Mouse (Mus musculus): ENCODE measurements around the gene Foxk1. TPM values are rescaled to one million over a fixed set of nuclear protein-coding genes. Genes with fewer than 3 reads are reported as not detected.

The Foxk1 gene
- polyA plus RNA-seq, 1 experiment from 2014 or later: 5.8 TPM

GRCm38 (mm10) chr5:142387716-142388115, 13.6 kb upstream of the Foxk1 start:
- Histone ChIP-seq H3K27me3 (replicated peaks) (no peaks in the 10 kb centered on the region), H3K4me2 (no peak overlapping the region), H3K4me1 (replicated peaks) (peaks cover 34% of the 10 kb centered on the region), H3K9me3 (replicated peaks) (no peaks in the 10 kb centered on the region), H3K36me3 (no peaks in the 10 kb centered on the region), H3K9ac (no peak overlapping the region), H3K4me3 (no peak overlapping the region), H3K27ac (ENCODE audit: poor library complexity, severe bottlenecking) (no peak overlapping the region)
- ATAC-seq (ENCODE audit: insufficient number of reproducible peaks, low FRiP score): no peak
- WGBS: 81% methylated on average over 4 of the region's 4 CpGs

- no peak overlapping the region for H3K4me3 ChIP-seq
- H3K27ac ChIP-seq (ENCODE audit: poor library complexity, severe bottlenecking): 0 out of 2 replicates have a peak overlapping the region, but pooled peaks have one; percentile 15
- 67% methylated on average over 5 of the region's 5 CpGs for WGBS
- peaks cover 21% of the 10 kb centered on the region for H3K4me1 ChIP-seq (replicated peaks)
- H3K9me3 ChIP-seq (replicated peaks): no peaks in the 10 kb centered on the region
- no peak overlapping the region for H3K4me2 ChIP-seq
- no peak overlapping the region for H3K9ac ChIP-seq
- H3K36me3 ChIP-seq: no peaks in the 10 kb centered on the region
- H3K27me3 ChIP-seq (replicated peaks): no peaks in the 10 kb centered on the region
- 0 out of 2 replicates have a peak, but pooled peaks have one; percentile 53 for ATAC-seq (ENCODE audit: insufficient number of reproducible peaks, low FRiP score)
These were observed 9.6 kb upstream of the Foxk1 start for GRCm38 (mm10) chr5:142391691-142392090.

GRCm38 (mm10) chr5:142394602-142395252, 6.6 kb upstream of the Foxk1 start:
- no peaks in the 10 kb centered on the region for H3K36me3 ChIP-seq
- ATAC-seq (ENCODE audit: insufficient number of reproducible peaks, low FRiP score): no peak
- H3K27me3 ChIP-seq (replicated peaks): no peaks in the 10 kb centered on the region
- peaks cover 15% of the 10 kb centered on the region for H3K4me1 ChIP-seq (replicated peaks)
- no peak overlapping the region for H3K4me3 ChIP-seq
- no peak overlapping the region for H3K27ac ChIP-seq (ENCODE audit: poor library complexity, severe bottlenecking)
- WGBS: 91% methylated on average over 6 of the region's 6 CpGs
- no peak overlapping the region for H3K9ac ChIP-seq
- no peaks in the 10 kb centered on the region for H3K9me3 ChIP-seq (replicated peaks)
- no peak overlapping the region for H3K4me2 ChIP-seq

GRCm38 (mm10) chr5:142395909-142396308, 5.4 kb upstream of the Foxk1 start:
- no peak overlapping the region for H3K4me3 ChIP-seq
- 67% methylated on average over 5 of the region's 5 CpGs for WGBS
- no peaks in the 10 kb centered on the region for H3K9me3 ChIP-seq (replicated peaks)
- H3K4me2 ChIP-seq: no peak overlapping the region
- H3K27ac ChIP-seq (ENCODE audit: poor library complexity, severe bottlenecking): no peak overlapping the region
- no peak for ATAC-seq (ENCODE audit: insufficient number of reproducible peaks, low FRiP score)
- H3K4me1 ChIP-seq (replicated peaks): peaks cover 22% of the 10 kb centered on the region
- no peak overlapping the region for H3K9ac ChIP-seq
- H3K36me3 ChIP-seq: no peaks in the 10 kb centered on the region
- H3K27me3 ChIP-seq (replicated peaks): no peaks in the 10 kb centered on the region

GRCm38 (mm10) chr5:142400181-142400883, 965 bp upstream of the Foxk1 start:
- peak overlapping the region; percentile 99 for H3K9ac ChIP-seq
- no peak overlapping the region for H3K27ac ChIP-seq (ENCODE audit: poor library complexity, severe bottlenecking)

GRCm38 (mm10) chr5:142401641-142402625, 636 bp downstream of the Foxk1 start:
- peaks cover 43% of the 10 kb centered on the region for H3K4me1 ChIP-seq (replicated peaks)
- 2% methylated on average over 67 of the region's 67 CpGs for WGBS
- peak; percentile 31 for ATAC-seq (ENCODE audit: insufficient number of reproducible peaks, low FRiP score)

More at GRCm38 (mm10) chr5:142400181-142400883, 965 bp upstream of the Foxk1 start:
- H3K27me3 ChIP-seq (replicated peaks): no peaks in the 10 kb centered on the region
- H3K9me3 ChIP-seq (replicated peaks): no peaks in the 10 kb centered on the region
- no peak for ATAC-seq (ENCODE audit: insufficient number of reproducible peaks, low FRiP score)
- H3K4me2 ChIP-seq: peak overlapping the region; percentile 93
- peaks cover 37% of the 10 kb centered on the region for H3K4me1 ChIP-seq (replicated peaks)
- peaks cover 3% of the 10 kb centered on the region; the same call in 1 of the 2 replicates for H3K36me3 ChIP-seq
- whole genome bisulfite sequencing: 20% methylated on average over 17 of the region's 17 CpGs
- H3K4me3 ChIP-seq: peak overlapping the region; percentile 98

GRCm38 (mm10) chr5:142403694-142404093, 2.4 kb downstream of the Foxk1 start:
- Histone ChIP-seq H3K36me3 (peaks cover 8% of the 10 kb centered on the region), H3K4me3 (no peak overlapping the region), H3K4me2 (peak overlapping the region; percentile 93), H3K27me3 (replicated peaks) (no peaks in the 10 kb centered on the region), H3K9me3 (replicated peaks) (no peaks in the 10 kb centered on the region), H3K4me1 (replicated peaks) (peaks cover 46% of the 10 kb centered on the region), H3K9ac (peak overlapping the region; percentile 99; the same call in 1 of the 2 replicates), H3K27ac (ENCODE audit: poor library complexity, severe bottlenecking) (no peak overlapping the region)
- no peak for ATAC-seq (ENCODE audit: insufficient number of reproducible peaks, low FRiP score)
- WGBS: 60% methylated on average over 3 of the region's 3 CpGs

More at GRCm38 (mm10) chr5:142401641-142402625, 636 bp downstream of the Foxk1 start:
- Histone ChIP-seq H3K9me3 (replicated peaks) (no peaks in the 10 kb centered on the region), H3K9ac (peak overlapping the region; percentile 99), H3K4me3 (peak overlapping the region; percentile 98), H3K36me3 (peaks cover 8% of the 10 kb centered on the region), H3K4me2 (peak overlapping the region; percentile 93), H3K27ac (ENCODE audit: poor library complexity, severe bottlenecking) (peak overlapping the region; percentile 90), H3K27me3 (replicated peaks) (no peaks in the 10 kb centered on the region)

- 0 out of 2 replicates have a peak overlapping the region, but pooled peaks have one; percentile 5 for H3K4me2 ChIP-seq
- 100% methylated on average over 1 of the region's 1 CpGs for WGBS
- H3K27me3 ChIP-seq (replicated peaks): no peaks in the 10 kb centered on the region
- H3K4me1 ChIP-seq (replicated peaks): peaks cover 49% of the 10 kb centered on the region
- H3K9me3 ChIP-seq (replicated peaks): no peaks in the 10 kb centered on the region
- no peak overlapping the region for H3K27ac ChIP-seq (ENCODE audit: poor library complexity, severe bottlenecking)
- 0 out of 2 replicates have a peak overlapping the region, but pooled peaks have one; percentile 31 for H3K9ac ChIP-seq
- peaks cover 8% of the 10 kb centered on the region for H3K36me3 ChIP-seq
- H3K4me3 ChIP-seq: no peak overlapping the region
- ATAC-seq (ENCODE audit: insufficient number of reproducible peaks, low FRiP score): no peak
These were observed 3.0 kb downstream of the Foxk1 start for GRCm38 (mm10) chr5:142404307-142404706.

- Histone ChIP-seq H3K27ac (ENCODE audit: poor library complexity, severe bottlenecking) (no peak overlapping the region), H3K4me1 (replicated peaks) (peaks cover 58% of the 10 kb centered on the region), H3K4me2 (no peak overlapping the region), H3K9me3 (replicated peaks) (no peaks in the 10 kb centered on the region), H3K36me3 (peaks cover 8% of the 10 kb centered on the region), H3K4me3 (no peak overlapping the region), H3K9ac (no peak overlapping the region), H3K27me3 (replicated peaks) (no peaks in the 10 kb centered on the region)
- ATAC-seq (ENCODE audit: insufficient number of reproducible peaks, low FRiP score): no peak
- 75% methylated on average over 6 of the region's 6 CpGs for WGBS
These were observed 4.1 kb downstream of the Foxk1 start for GRCm38 (mm10) chr5:142405426-142405825.

GRCm38 (mm10) chr5:142406401-142406800, 5.1 kb downstream of the Foxk1 start:
- Histone ChIP-seq H3K4me1 (replicated peaks) (peaks cover 53% of the 10 kb centered on the region), H3K27me3 (replicated peaks) (no peaks in the 10 kb centered on the region)

More at GRCm38 (mm10) chr5:142406401-142406800, 5.1 kb downstream of the Foxk1 start:
- no peak overlapping the region for H3K4me2 ChIP-seq
- no peaks in the 10 kb centered on the region for H3K9me3 ChIP-seq (replicated peaks)
- 60% methylated on average over 7 of the region's 7 CpGs for WGBS
- no peak overlapping the region for H3K9ac ChIP-seq
- no peak for ATAC-seq (ENCODE audit: insufficient number of reproducible peaks, low FRiP score)
- H3K36me3 ChIP-seq: peaks cover 8% of the 10 kb centered on the region
- no peak overlapping the region for H3K4me3 ChIP-seq
- H3K27ac ChIP-seq (ENCODE audit: poor library complexity, severe bottlenecking): no peak overlapping the region
